Mouse (Mus musculus) lung, postnatal 0 days (tissue): ENCODE data around the gene Xrn1.
A peak's percentile ranks its signal among the peaks of the same experiment; 100 is the strongest.

ENCODE experiments used
- CTCF ChIP-seq: IDR thresholded peaks from 2 replicates; pipeline ENCODE4 v1.5.1; 2016; ENCODE audit warnings: antibody characterized with exemption, mild to moderate bottlenecking
- EP300 ChIP-seq: IDR thresholded peaks from 2 replicates; pipeline ENCODE4 v1.6.1; 2016; ENCODE audit warnings: antibody characterized with exemption, mild to moderate bottlenecking, control low read depth

GRCm38 (mm10) chr9:95954585-95955461, at the start of gene Xrn1:
- TF ChIP-seq CTCF: peak; percentile 15; the same call in 1 of the 2 replicates
- peak; percentile 10; the same call in 1 of the 2 replicates for TF ChIP-seq EP300
